Mouse (Mus musculus) layer of hippocampus, adult 2 months (tissue): Measurements from ENCODE around the gene Zfp207. TPM values are rescaled to one million over a fixed set of nuclear protein-coding genes. Genes with fewer than 3 reads are reported as not detected.
"Not testable (repeated sequence)": the region's sequence is repeated elsewhere in the genome, so short reads cannot be mapped to it uniquely, and the experiment has no call there.

Experiments
- DNase-seq, 2 experiments: peaks; one replicate each; pipeline ENCODE4 v3.0.0; 2022; ENCODE audit warnings: low spot score in 2 of 2
- H3K27ac ChIP-seq: fragments of 200-600 bp; 2 replicates; pipeline ENCODE4 v1.8.1; 2022
- H3K4me3 ChIP-seq: fragments of 200-600 bp; 2 replicates; pipeline ENCODE4 v1.8.1; 2022; ENCODE audit warnings: mild to moderate bottlenecking
- CTCF ChIP-seq: fragments of 200-600 bp; conservative IDR thresholded peaks from 2 replicates; pipeline ENCODE4 v1.8.1; 2022; ENCODE audit warnings: antibody characterized with exemption, mild to moderate bottlenecking, moderate library complexity
- long read RNA-seq, 2 experiments: library from polyadenylated mRNA; stranded (forward); transcript quantifications; one replicate each; pipeline ENCODE4 v2.0.0; 2021; ENCODE audit warnings: borderline mapping rate in 2 of 2
- total RNA-seq, 2 experiments: library from RNA; stranded (reverse); gene quantifications; 2 replicates each; pipeline ENCODE4 v1.2.3; 2021

The Zfp207 gene
- total RNA-seq = 100 to 1,000 TPM; 151 to 152 TPM
- long read RNA-seq, experiment 1, transcript Zfp207-202 (12 exons, 1,562 nt) = major isoform, 38 of 70 reads
- long read RNA-seq, experiment 1, partial matches to known transcripts = 2 of 70 reads
- long read RNA-seq, experiment 1, other reads (novel, unspliced or antisense) = 23 of 70 reads
- long read RNA-seq, experiment 2, transcript Zfp207-202 (12 exons, 1,562 nt) = major isoform, 49 of 87 reads
- long read RNA-seq, experiment 2, partial matches to known transcripts = 14 of 87 reads
- long read RNA-seq, experiment 2, other reads (novel, unspliced or antisense) = 19 of 87 reads

- DNase-seq = peak; percentile 96 to 97
- TF ChIP-seq CTCF = no peak
- Histone ChIP-seq H3K27ac (peak within 1 kb of the TSS; percentile 96), H3K4me3 (peak within 1 kb of the TSS; percentile 97)
Observed at GRCm38 (mm10) chr11:80383019-80383625, at the start of gene Zfp207. TSS of gene Zfp207 (plus strand) at chr11:80383279.

GRCm38 (mm10) chr11:80335609-80336350 lies 47.3 kb upstream of the Zfp207 start:
- no peak overlapping the region for H3K4me3 ChIP-seq
- no peak for DNase-seq
- no peak for TF ChIP-seq CTCF
- no peak overlapping the region for H3K27ac ChIP-seq

DNA sequence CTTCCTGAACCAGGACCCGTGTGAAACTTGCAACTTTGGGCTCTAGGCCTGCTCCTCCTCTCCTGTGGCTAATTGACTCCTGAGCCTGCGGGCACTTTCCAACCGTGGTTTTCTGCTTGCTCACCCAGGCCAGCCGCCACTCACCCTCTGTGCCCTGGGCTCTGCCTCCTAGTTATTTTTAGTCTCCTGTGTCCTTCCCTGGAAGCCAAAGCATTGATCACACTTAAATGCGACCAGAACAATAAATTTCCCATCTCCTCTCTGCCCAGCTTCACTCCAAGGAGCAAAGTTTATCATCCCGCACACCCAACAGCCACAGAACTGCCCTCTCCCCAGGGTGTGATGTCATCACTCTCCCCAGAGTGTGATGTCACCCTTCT lies 46.7 kb upstream of the Zfp207 start:
- no peak for DNase-seq
- Histone ChIP-seq H3K4me3 (no peak overlapping the region), H3K27ac (no peak overlapping the region)
- TF ChIP-seq CTCF = no peak

GRCm38 (mm10) chr11:80342482-80342881 lies 40.6 kb upstream of the Zfp207 start:
- DNase-seq = no peak
- no peak overlapping the region for H3K4me3 ChIP-seq
- H3K27ac ChIP-seq = no peak overlapping the region
- no peak for TF ChIP-seq CTCF

DNA sequence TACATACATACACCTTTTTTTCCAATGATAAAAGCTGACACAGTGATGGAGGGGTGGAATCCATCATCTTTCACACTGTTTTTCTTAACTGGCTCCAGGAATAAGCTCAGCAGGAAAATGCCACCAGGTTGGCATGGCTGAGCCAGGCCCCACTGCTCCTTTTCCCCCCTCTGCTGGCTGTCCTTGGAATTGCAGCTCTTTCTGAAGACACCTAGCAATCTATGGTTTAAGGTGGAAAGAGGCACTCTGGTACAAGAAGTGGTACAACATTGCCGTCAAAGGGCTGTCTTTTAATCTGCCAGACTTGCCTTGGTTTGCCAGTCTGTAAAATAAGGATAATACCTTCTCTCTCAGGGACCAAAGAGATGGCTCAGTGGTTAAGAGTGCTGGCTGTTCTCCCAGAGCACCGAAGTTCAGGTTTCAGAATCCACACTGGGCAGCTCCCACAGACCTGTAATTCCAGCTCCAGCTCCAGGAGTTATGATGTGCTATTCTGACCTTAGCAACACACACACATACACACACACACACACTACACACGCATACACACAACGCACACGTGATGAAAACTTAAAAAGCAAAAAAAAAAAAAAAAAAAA lies 31.1 kb upstream of the Zfp207 start:
- H3K27ac ChIP-seq = no peak overlapping the region
- H3K4me3 ChIP-seq = no peak overlapping the region
- TF ChIP-seq CTCF = peak; percentile 98
- peak; percentile 67 to 92 for DNase-seq

DNA sequence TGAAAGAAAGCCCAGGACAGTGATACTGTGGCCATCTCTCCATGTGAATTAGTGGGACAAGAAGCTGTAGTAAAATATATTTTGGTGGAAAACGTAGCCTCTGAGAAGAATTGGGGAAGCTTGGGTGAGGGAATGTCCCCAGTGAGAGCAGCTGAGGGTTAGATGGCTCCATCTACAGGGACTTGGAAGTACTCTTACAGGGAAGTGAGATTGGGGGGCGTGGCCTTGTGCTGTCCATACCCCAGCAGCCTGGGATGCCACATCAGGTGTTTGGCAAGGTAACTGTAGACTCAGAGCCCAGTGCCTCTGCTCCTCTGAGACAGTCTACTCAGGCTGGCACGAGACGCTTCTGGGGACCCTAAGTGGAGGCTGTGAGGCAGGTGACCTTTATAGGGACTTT lies 28.2 kb upstream of the Zfp207 start:
- TF ChIP-seq CTCF = peak; percentile 59
- no peak overlapping the region for H3K4me3 ChIP-seq
- no peak for DNase-seq
- no peak overlapping the region for H3K27ac ChIP-seq

- H3K4me3 ChIP-seq = no peak overlapping the region
Observed at GRCm38 (mm10) chr11:80368949-80369348, 14.1 kb upstream of the Zfp207 start.

DNA sequence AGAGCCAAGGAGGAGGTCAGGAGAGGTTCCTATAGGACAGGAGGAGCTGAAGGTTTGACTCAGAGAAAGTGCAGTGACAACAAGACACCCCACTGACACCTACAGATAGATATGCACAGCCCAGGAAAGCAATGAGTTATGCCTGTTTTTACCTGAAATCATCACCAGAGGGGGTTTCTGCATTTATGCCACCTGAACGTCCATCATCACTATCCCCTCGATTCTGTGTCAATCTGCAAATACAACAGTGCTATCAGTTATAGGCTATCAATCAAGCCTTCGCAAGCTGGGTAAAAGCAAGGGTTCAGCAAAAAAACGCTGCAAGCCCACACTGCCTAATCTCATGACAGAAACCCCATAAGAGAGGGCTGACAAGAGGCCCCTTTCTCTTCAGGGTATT lies 6.4 kb upstream of the Zfp207 start:
- no peak for DNase-seq
- TF ChIP-seq CTCF = peak; percentile 35; the same call in 1 of the 2 replicates
- no peak overlapping the region for H3K27ac ChIP-seq
- no peak overlapping the region; the same call in 1 of the 2 replicates for H3K4me3 ChIP-seq

More at GRCm38 (mm10) chr11:80368949-80369348, 14.1 kb upstream of the Zfp207 start:
- no peak overlapping the region for H3K27ac ChIP-seq
- TF ChIP-seq CTCF = peak; percentile 51
- no peak for DNase-seq

- DNase-seq = peak; percentile 76 to 89
- no peak for TF ChIP-seq CTCF
- H3K27ac ChIP-seq = peak within 1 kb of the TSS; percentile 97
- peak within 1 kb of the TSS; percentile 93 for H3K4me3 ChIP-seq
Observed at GRCm38 (mm10) chr11:80377712-80378451, 5.2 kb upstream of the Zfp207 start, which contains the start of gene 5730455P16Rik. TSS of gene 5730455P16Rik (minus strand) at chr11:80378034.

- Histone ChIP-seq H3K27ac (peak overlapping the region; percentile 97), H3K4me3 (peak overlapping the region; percentile 93)
- peak; percentile 39 for TF ChIP-seq CTCF
- not testable (repeated sequence) for DNase-seq
Observed at GRCm38 (mm10) chr11:80378452-80379068, 4.5 kb upstream of the Zfp207 start.

DNA sequence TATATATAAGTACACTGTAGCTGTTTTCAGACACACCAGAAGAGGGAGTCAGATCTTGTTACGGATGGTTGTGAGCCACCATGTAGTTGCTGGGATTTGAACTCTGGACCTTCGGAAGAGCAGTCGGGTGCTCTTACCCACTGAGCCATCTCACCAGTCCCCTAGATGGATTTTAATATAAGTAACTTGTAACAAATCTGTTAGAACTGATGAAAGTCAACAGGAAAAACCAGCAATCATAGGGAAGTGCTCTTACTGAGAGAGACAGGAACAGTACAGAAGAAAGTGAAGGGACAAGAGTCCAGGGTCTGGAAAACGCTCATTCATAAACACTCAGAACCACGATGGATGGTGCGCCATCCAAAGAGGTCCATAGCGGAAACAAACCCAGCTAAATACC lies 3.9 kb upstream of the Zfp207 start:
- not testable (repeated sequence) for H3K27ac ChIP-seq, DNase-seq, H3K4me3 ChIP-seq

DNA sequence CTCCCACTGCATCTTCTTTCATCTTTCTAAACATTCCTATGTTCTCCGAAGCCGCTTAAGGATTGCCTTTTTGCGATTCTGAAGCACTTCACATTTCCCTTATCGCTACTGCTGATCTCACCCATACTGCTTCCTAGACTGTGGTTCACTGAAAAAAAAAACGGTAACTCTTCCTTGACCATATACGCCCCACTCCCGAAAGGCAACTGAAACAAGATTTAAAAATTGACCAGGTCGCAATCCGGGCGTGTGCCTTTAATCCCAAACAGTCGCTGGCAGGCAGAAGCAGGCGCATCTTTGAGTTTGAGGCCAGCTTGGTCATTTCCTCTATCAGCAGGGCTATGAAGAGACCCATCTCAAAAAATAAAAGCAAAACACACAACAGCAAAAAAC lies 457 bp upstream of the Zfp207 start:
- no peak for DNase-seq

More for the DNA sequence above, 457 bp upstream of the Zfp207 start:
- peak overlapping the region; percentile 97 for H3K4me3 ChIP-seq
- H3K27ac ChIP-seq = peak overlapping the region; percentile 96
- no peak for TF ChIP-seq CTCF
